Mouse (Mus musculus) heart, embryonic 16.5 days (tissue): ENCODE results near the gene Mrpl17. TPM values are rescaled to one million over a fixed set of nuclear protein-coding genes. Genes with fewer than 3 reads are reported as not detected.

ENCODE experiments used
- ATAC-seq: fragments of 200-750 bp; cut with Nextera tagmentation; replicated peaks from 2 replicates; pipeline ENCODE4 v1.8.0; 2017; ENCODE audit warnings: moderate number of reproducible peaks; ENCODE audit not compliant: insufficient read depth, low FRiP score; ENCODE audit errors: extremely low read depth
- H3K27ac ChIP-seq: fragments of 300-500 bp; sonication (generic); 2 replicates; pipeline ENCODE4 v1.5.1; 2014; ENCODE audit warnings: mild to moderate bottlenecking, low read length, control low read depth, moderate library complexity
- H3K27me3 ChIP-seq: fragments of 300-500 bp; sonication (generic); 2 replicates; pipeline ENCODE4 v1.6.1; 2014; ENCODE audit warnings: low read length, mixed read lengths; ENCODE audit not compliant: control insufficient read depth, insufficient read depth
- H3K36me3 ChIP-seq: fragments of 300-500 bp; sonication (generic); 2 replicates; pipeline ENCODE4 v1.6.1; 2014; ENCODE audit not compliant: control insufficient read depth, insufficient read depth
- H3K4me1 ChIP-seq: fragments of 300-500 bp; sonication (generic); 2 replicates; pipeline ENCODE4 v1.6.1; 2014; ENCODE audit warnings: low read length, mixed read lengths; ENCODE audit not compliant: control insufficient read depth, insufficient read depth
- H3K4me2 ChIP-seq: fragments of 300-500 bp; sonication (generic); 2 replicates; pipeline ENCODE4 v1.6.1; 2014; ENCODE audit warnings: low read depth, mild to moderate bottlenecking, control low read depth, low read length
- H3K4me3 ChIP-seq: fragments of 300-500 bp; sonication (generic); 2 replicates; pipeline ENCODE4 v1.5.1; 2014; ENCODE audit warnings: mild to moderate bottlenecking, control low read depth, low read length
- H3K9ac ChIP-seq: fragments of 300-500 bp; sonication (generic); 2 replicates; pipeline ENCODE4 v1.6.1; 2014; ENCODE audit warnings: low read length, control low read depth
- H3K9me3 ChIP-seq: fragments of 300-500 bp; sonication (generic); replicated peaks from 2 replicates; pipeline ENCODE4 v1.6.1; 2016; ENCODE audit warnings: low read length; ENCODE audit not compliant: control insufficient read depth
- WGBS: fragments of 180-500 bp; shearing (Covaris S2); extraction: QIAGEN DNeasy Blood & Tissue Kit; methylation state at CpG from one replicate; pipeline ENCODE4 v1.1.7; 2014; 5-methylcytosine and 5-hydroxymethylcytosine counted together
- polyA plus RNA-seq: library from polyadenylated mRNA; unstranded; fragments of >200 nt; fragmentation: Nextera tagmentation; extraction: Ambion mirVana; gene quantifications from 2 replicates; pipeline ENCODE4 v1.2.1, GENCODE M21; 2015

Gene Mrpl17
- polyA plus RNA-seq, 1 experiment from 2014 or later = 235 TPM

DNA sequence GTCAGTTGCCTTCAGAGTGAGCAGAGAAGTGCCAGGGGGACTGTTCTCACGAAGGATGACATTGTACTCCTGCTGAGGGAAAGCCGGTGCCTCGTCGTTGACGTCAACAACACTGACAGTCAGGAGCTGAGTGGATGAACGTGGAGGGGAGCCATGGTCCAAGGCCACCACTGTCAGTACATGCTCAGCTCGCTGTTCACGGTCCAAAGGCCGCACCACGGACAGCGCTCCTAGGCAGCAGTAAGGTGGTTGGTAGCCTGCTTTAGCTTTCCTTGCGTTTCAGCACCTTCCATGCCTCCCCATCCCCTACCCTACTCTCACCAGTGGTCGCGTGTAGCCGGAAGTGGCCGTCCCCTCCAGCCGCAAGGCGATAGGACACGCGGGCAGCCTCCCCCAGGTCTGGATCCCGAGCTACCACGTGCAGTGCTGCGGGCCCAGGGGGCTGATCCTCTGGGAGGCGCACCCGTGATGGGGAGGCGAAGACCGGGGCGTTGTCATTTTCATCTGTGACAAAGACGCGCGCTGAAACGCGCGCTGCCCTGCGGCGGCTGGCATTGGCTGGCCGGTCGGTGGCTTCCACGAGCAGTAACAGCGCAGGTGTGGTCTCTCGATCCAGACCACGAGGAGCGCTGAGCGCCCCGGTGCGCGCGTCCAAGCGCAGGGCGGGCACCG is 49.0 kb downstream of the Mrpl17 start:
- Histone ChIP-seq H3K36me3 (0 out of 2 replicates have a peak, but pooled peaks cover 5% of the 10 kb centered on the region), H3K27ac (no peak overlapping the region)

GRCm38 (mm10) chr7:105753281-105753680 is 57.6 kb downstream of the Mrpl17 start:
- H3K4me2 ChIP-seq = no peak overlapping the region
- 86% methylated on average over 10 of the region's 10 CpGs for WGBS
- H3K27ac ChIP-seq = no peak overlapping the region
- no peak for ATAC-seq
- no peaks in the 10 kb centered on the region for H3K9me3 ChIP-seq
- peaks cover 8% of the 10 kb centered on the region for H3K4me1 ChIP-seq
- H3K4me3 ChIP-seq = no peak overlapping the region
- H3K27me3 ChIP-seq = no peaks in the 10 kb centered on the region
- H3K9ac ChIP-seq = no peak overlapping the region
- H3K36me3 ChIP-seq = peaks cover 3% of the 10 kb centered on the region

More for the DNA sequence above, 49.0 kb downstream of the Mrpl17 start:
- ATAC-seq = no peak
- Histone ChIP-seq H3K9me3 (no peaks in the 10 kb centered on the region), H3K4me3 (peak overlapping the region; percentile 47), H3K4me2 (peak overlapping the region; percentile 78), H3K27me3 (peaks cover 22% of the 10 kb centered on the region), H3K9ac (no peak overlapping the region), H3K4me1 (peaks cover 5% of the 10 kb centered on the region)
- 31% methylated on average over 51 of the region's 51 CpGs for WGBS

Other genes with a start within 250 kb of the Mrpl17 start
- 44.5 and 49.5 TPM in 2 replicates for gene Apbb1, start 229.4 kb downstream of the Mrpl17 start, polyA plus RNA-seq
- gene Hpx, start 211.0 kb downstream of the Mrpl17 start, polyA plus RNA-seq = 0.25 and 0.91 TPM in 2 replicates
- gene Trim3, start 177.5 kb downstream of the Mrpl17 start, polyA plus RNA-seq = 32.9 and 35.7 TPM in 2 replicates
- 147 and 158 TPM in 2 replicates for gene Timm10b, start 171.0 kb downstream of the Mrpl17 start, polyA plus RNA-seq
- 46.5 and 46.6 TPM in 2 replicates for gene Arfip2, start 170.7 kb downstream of the Mrpl17 start, polyA plus RNA-seq
- gene Gm45799, start 170.5 kb downstream of the Mrpl17 start, polyA plus RNA-seq = 30.8 and 36.5 TPM in 2 replicates
- gene Dnhd1, start 160.3 kb downstream of the Mrpl17 start, polyA plus RNA-seq = 0.38 and 0.49 TPM in 2 replicates
- 403 and 415 TPM in 2 replicates for gene Ilk, start 74.5 kb downstream of the Mrpl17 start, polyA plus RNA-seq
- gene Rrp8, start 73.7 kb downstream of the Mrpl17 start, polyA plus RNA-seq = 21.7 and 22.2 TPM in 2 replicates
- gene Taf10, start 66.7 kb downstream of the Mrpl17 start, polyA plus RNA-seq = 89.0 and 94.2 TPM in 2 replicates
- 74.6 and 77.5 TPM in 2 replicates for gene Tpp1, start 58.9 kb downstream of the Mrpl17 start, polyA plus RNA-seq
- gene Dchs1, start 23.4 kb downstream of the Mrpl17 start, polyA plus RNA-seq = 3.1 and 4.3 TPM in 2 replicates
- 0.97 and 1.1 TPM in 2 replicates for gene Gm4070, start 142.9 kb upstream of the Mrpl17 start, polyA plus RNA-seq